Mouse (Mus musculus) ovary, adult 18-20 months (tissue): ENCODE results near the gene Ubtf.

ENCODE experiments used
- DNase-seq: peaks from one replicate; pipeline ENCODE4 v3.0.0; 2022; ENCODE audit warnings: low spot score, mixed read lengths

The Ubtf gene

GRCm38 (mm10) chr11:102317298-102317900, 2.1 kb downstream of the Ubtf start:
- no peak for DNase-seq

GRCm38 (mm10) chr11:102316572-102317297, 2.8 kb downstream of the Ubtf start:
- DNase-seq = peak; percentile 90

DNA sequence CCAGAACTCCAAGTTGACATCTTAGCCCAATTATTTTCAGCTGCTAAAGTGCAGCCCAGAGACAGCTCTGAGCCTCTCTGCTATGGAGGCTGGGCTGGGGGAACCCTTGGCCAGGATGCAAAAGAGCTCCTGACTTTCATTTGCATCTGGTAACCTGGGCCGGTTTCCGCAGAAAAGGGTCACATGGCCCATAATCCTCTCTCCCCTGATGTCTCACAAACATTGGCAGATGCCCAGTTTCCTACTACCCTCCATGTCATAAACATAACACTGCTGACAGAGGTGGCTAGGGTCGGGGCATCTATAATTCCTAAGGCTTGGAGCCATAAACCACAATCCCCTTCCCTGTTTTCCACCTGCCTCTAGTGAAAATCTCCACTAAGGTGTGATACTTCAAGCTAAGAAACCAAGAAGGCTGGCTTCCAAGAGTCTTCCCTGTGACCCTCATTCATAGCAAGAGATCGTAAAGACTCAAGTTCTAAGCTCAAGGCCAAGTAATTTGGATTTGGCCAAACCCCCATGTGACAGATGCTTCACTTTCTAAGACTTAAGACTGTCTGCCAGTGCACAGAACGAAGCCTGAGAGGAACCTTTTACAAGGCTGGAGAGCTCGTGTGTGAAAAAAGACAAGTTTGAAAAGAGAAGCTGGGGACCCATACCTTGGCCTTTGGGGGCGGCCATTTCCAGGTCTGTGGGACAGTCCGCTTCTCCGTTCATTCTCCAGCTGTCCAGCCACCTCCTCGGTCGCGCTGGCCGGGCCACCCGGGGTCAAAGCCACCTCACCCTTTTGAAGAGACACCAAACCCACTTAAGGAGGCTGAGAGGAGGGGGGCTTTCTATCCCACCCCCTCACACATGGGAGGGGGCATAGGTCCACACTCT, 3.6 kb downstream of the Ubtf start:
- no peak for DNase-seq

- no peak for DNase-seq
Observed at GRCm38 (mm10) chr11:102314321-102314720, 5.2 kb downstream of the Ubtf start.

GRCm38 (mm10) chr11:102312586-102312985, 7.0 kb downstream of the Ubtf start:
- DNase-seq = no peak

DNA sequence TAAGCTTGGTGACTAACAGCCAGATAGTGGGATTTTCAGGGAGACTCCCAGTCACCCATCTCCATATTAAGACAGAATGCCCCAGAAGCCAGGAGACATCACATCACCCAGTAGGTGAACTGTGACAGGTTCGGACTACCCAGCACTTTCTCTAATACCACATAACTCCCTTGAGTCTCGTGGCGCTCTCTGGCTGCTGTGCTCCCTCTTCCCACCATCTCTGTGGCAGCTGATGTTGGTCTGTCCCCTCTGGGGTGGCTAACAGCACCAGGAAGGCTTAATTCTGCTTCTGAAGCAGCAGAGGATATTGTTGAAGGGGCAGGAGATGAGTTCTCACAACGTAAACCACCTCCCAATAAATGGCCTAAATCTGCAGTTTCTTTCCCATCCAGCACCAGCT, 7.6 kb downstream of the Ubtf start:
- DNase-seq = no peak

GRCm38 (mm10) chr11:102310768-102311695, 8.5 kb downstream of the Ubtf start:
- DNase-seq = no peak

- no peak for DNase-seq
Observed at GRCm38 (mm10) chr11:102309821-102310617, 9.5 kb downstream of the Ubtf start.

- DNase-seq = peak; percentile 94
Observed at GRCm38 (mm10) chr11:102308979-102309378, 10.6 kb downstream of the Ubtf start.

DNA sequence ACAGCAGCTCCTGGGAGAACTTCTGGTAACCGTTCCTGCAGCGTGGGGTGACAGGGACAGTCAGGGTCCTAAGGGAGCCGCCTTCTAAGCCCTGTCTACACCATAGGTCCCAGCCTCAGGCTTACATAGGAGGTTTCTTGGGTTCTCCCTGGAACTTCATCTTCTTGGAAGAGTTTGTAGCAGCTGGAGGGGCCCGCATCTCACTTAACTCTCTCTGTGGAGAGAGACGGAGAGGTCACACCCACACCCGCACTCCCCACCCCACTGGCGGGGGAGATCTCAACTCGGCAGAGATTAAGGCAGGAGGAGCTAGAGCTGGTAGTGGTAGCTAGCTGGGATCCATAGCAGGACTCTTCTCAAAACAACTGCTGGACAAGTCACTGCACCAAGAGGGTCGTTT, 11.4 kb downstream of the Ubtf start:
- DNase-seq = no peak

GRCm38 (mm10) chr11:102305359-102305758, 14.2 kb downstream of the Ubtf start:
- no peak for DNase-seq

DNA sequence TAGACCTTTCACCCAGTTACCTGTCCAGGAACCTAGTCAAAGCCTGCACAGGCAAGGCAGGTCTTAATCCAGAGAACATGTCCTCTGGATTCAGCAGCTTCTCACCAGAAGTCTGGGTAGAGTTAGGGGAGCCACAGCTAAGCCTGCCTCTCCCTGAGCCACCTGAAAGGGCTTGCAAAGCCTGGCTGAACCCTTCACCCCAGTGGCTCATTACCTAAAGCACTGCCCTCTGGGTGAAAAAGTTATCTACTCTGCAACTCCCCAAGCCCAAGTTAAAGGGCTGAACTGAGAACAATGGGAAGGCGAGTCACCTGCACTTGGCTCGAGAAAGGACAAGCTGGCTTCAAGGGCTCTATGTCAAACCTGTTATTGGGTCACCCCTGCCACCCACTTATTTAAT, 15.4 kb downstream of the Ubtf start:
- no peak for DNase-seq

DNA sequence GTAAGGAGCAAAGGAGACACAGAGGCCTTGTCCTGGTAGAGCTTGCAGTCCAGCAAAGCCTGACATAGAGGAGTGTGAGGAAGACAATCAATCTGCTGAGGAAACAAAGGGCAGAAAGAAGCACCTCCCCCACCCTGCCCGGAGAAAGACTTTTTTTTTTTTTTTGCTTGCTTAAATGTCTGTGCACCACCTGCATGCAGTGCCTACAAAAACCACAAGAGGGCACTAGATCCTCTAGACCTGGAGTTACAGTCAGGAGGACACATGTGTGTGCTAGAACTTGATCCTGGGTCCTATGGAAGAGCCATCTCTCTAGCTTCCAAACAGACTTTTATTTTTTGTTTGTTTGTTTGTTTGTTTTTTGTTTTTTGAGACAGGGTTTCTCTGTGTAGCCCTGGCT, 19.7 kb downstream of the Ubtf start:
- DNase-seq = no peak

DNA sequence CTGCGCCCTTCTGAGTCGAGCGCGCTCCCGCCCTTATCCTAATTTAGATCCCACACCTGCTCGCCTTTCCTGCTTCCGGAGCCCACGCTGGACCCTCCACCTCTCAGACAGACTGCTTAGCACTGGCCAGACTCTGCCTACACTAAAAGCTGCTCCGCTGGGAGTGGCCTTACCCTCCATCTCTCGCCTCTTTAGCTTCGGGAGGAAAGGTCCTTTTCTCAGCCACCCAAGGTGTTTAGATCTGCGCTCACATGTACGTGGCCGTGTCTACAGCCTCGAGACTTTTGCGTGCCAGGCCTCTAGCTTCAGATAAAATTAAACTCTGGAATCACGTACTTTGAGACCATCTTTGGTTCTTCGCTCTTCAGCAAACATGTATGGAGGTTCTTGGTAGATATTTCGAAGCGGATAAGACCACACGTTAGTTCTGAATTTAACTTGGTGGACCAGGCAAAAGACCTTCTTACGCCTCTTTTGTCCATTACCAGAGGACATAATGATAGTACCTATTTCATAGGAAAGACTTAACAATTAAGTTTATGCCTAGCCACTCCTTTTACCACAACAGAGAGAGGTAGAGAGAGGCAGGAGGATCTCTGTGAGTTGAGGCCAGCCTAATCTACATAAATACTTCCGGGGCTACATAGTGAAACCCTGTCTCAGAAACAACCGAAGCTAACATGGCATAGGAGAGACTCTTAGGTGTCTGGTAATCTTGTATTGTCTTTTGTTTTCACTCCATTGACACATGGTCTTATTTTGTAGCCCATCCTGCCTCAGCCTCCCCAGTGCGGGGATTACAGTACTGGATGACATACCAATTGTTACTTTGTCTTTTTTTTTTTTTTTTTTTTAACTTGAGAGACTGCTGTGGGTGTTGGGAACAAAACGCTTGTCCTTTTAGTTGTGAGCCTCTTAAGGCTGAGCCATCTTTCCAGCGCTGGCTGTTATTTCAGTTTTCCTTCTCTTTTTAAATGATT, 21.7 kb downstream of the Ubtf start:
- no peak for DNase-seq

DNA sequence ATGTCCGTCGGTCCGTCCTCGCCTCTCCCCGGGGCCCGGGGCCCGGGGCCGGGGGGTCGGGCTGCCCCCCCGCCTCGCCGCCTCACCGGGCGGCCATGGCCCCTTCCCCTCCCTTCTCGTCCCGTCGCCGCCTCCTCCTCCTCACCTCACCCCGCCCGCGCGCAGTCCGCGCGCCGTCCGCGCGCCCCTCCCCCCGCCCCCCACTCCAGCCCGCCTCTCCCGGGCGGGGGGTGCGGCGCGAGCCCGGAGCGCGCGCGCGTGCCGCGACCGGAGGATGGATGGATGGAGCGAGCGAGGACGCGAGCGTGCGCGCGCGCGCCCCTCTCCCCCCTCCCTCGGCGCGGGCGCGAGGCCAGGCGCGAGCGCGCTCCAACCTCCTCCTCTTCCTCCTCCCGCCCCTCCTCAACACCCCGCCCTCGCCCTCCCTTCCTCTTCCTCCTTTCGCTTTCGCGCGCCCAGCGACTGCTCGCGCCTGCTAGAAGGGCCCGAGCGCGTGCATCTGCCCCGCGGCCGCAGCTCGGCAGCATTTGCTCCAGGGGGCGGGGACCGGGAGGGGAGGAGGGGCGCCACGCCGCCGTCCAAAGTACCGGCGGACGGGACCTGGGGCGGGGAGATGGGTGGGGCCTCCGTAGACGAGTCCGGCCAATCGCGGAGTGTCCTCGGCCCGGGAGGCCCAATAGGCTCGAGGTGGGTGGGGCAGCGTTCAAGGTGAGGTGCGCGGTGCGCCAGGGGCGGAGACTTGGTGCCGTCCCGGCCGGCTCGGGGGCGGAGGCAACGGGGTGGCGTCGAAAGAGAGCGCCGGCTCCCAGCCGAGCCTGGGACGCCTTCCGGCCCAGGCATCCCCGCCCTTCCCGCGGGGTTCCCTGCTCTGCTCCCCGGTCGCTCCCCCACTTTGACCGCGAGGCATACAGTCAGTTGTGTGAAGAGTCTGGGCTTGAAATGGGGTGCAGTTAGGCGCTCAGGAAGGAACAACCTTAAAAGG, 22.8 kb downstream of the Ubtf start, which contains the start of gene Atxn7l3:
Gene Atxn7l3 (minus strand): TSS at position 141 of the 982 bp plus-strand sequence.
- peak; percentile 99 for DNase-seq

- DNase-seq = no peak
Observed at GRCm38 (mm10) chr11:102295598-102296471, 23.7 kb downstream of the Ubtf start.

- no peak for DNase-seq
Observed at GRCm38 (mm10) chr11:102294887-102295597, 24.5 kb downstream of the Ubtf start.
